Mouse (Mus musculus) frontal cortex, adult 2 months (tissue): ENCODE results near the gene Thap4. TPM values are rescaled to one million over a fixed set of nuclear protein-coding genes. Genes with fewer than 3 reads are reported as not detected.
"Not testable (repeated sequence)": the region's sequence is repeated elsewhere in the genome, so short reads cannot be mapped to it uniquely, and the experiment has no call there.

Source experiments
- DNase-seq, 2 experiments: peaks; one replicate each; pipeline ENCODE4 v3.0.0; 2022; ENCODE audit warnings: low spot score in 1 of 2; ENCODE audit errors: extremely low spot score in 1 of 2
- polyA plus RNA-seq: library from polyadenylated mRNA; depleted of rRNA; stranded (reverse); fragments of >200 nt; gene quantifications from 2 replicates; pipeline ENCODE4 v1.2.3, GENCODE M21; 2012; rRNA removed

The Thap4 gene
- 34.8 and 38.4 TPM in 2 replicates for polyA plus RNA-seq

GRCm38 (mm10) chr1:93754573-93755290 lies at the start of gene Thap4:
Gene Thap4, minus strand, starts transcription at chr1:93754864.
- peak; percentile 90 to 93 for DNase-seq

GRCm38 (mm10) chr1:93803556-93804507 lies 49.2 kb upstream of the Thap4 start, which contains the start of gene Ing5:
Gene Ing5, plus strand, starts transcription at chr1:93803965.
- DNase-seq = peak; percentile 97 to 100

- no peak for DNase-seq
Observed at GRCm38 (mm10) chr1:93802771-93803170, 48.1 kb upstream of the Thap4 start.

GRCm38 (mm10) chr1:93801741-93802238 lies 47.1 kb upstream of the Thap4 start, which contains the start of gene Dtymk:
Gene Dtymk, minus strand, starts transcription at chr1:93801934.
- DNase-seq = peak; percentile 91 to 94

- DNase-seq = no peak
Observed at GRCm38 (mm10) chr1:93800670-93801503, 46.2 kb upstream of the Thap4 start.

GRCm38 (mm10) chr1:93795886-93796285 lies 41.2 kb upstream of the Thap4 start:
- no peak for DNase-seq

GRCm38 (mm10) chr1:93794526-93794925 lies 39.9 kb upstream of the Thap4 start:
- DNase-seq = no peak

- DNase-seq = no peak
Observed at GRCm38 (mm10) chr1:93786912-93787311, 32.2 kb upstream of the Thap4 start.

- DNase-seq = no peak
Observed at GRCm38 (mm10) chr1:93776686-93777085, 22.0 kb upstream of the Thap4 start.

GRCm38 (mm10) chr1:93769901-93770300 lies 15.2 kb upstream of the Thap4 start:
- DNase-seq = no peak

GRCm38 (mm10) chr1:93767600-93767999 lies 12.9 kb upstream of the Thap4 start:
- no peak for DNase-seq

GRCm38 (mm10) chr1:93764871-93765591 lies 10.4 kb upstream of the Thap4 start:
- peak in 1 of 2 experiments; percentile 8 for DNase-seq

- not testable (repeated sequence) for DNase-seq
Observed at GRCm38 (mm10) chr1:93763531-93763930, 8.9 kb upstream of the Thap4 start.

GRCm38 (mm10) chr1:93760076-93760475 lies 5.4 kb upstream of the Thap4 start:
- DNase-seq = no peak

- DNase-seq = no peak
Observed at GRCm38 (mm10) chr1:93756154-93756553, 1.5 kb upstream of the Thap4 start.

GRCm38 (mm10) chr1:93755618-93756017 lies 954 bp upstream of the Thap4 start:
- no peak for DNase-seq

- DNase-seq = peak in 1 of 2 experiments; percentile 26
Observed at GRCm38 (mm10) chr1:93755291-93755610, 587 bp upstream of the Thap4 start.

GRCm38 (mm10) chr1:93753911-93754572 lies 622 bp downstream of the Thap4 start:
- DNase-seq = no peak

- DNase-seq = no peak
Observed at GRCm38 (mm10) chr1:93751290-93751689, 3.4 kb downstream of the Thap4 start, which contains the start of gene Atg4b. Gene Atg4b, plus strand, starts transcription at chr1:93751500.
